Mouse (Mus musculus): ENCODE measurements around the gene Gm20873.
"Not testable (repeated sequence)": the region's sequence is repeated elsewhere in the genome, so short reads cannot be mapped to it uniquely, and the experiment has no call there.

The Gm20873 gene

DNA sequence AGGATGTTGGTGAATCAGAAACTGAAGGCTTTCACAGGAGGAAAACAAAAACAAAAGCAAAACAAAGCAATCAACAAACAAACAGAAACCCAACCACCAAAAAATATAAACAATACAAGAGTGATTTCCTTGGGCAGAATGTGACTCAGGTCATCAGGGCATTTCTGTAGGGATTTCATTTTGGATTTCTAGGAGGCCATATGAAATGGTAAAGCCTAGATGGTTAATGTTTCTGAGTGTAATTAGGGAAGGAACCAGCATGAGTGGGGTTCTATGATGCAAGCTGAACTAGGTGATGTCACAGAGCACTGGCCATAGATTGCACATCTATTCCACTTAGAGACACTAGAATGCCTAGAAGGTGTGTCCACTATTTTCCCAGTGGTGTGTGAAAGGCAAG is at the start of gene Gm20873:
Gene Gm20873, plus strand, starts transcription at position 301 of the 400 bp plus-strand sequence.
- DNase-seq: not testable (repeated sequence)

- DNase-seq: not testable (repeated sequence)
Measured at GRCm38 (mm10) chrY:6237895-6238294, 29.0 kb upstream of the Gm20873 start, which contains the start of gene Gm21746. Gene Gm21746, minus strand, starts transcription at chrY:6237995.

Data from right cerebral cortex, adult 18-20 months (tissue).